Mouse (Mus musculus) cerebellum, adult 2 months (tissue): ENCODE measurements around the gene Oas1d.

Experiments used
- CTCF ChIP-seq: fragments of 200-500 bp; IDR thresholded peaks from 2 replicates; pipeline ENCODE4 v1.5.1; 2011; ENCODE audit warnings: low read depth, mild to moderate bottlenecking, control low read depth, low read length, moderate library complexity, borderline replicate concordance; ENCODE audit not compliant: insufficient read depth
- POLR2A ChIP-seq: fragments of 200-500 bp; IDR thresholded peaks from 2 replicates; pipeline ENCODE4 v1.6.1; 2011; ENCODE audit warnings: low read length, control low read depth, borderline replicate concordance; ENCODE audit not compliant: insufficient read depth

GRCm38 (mm10) chr5:120920296-120920695 lies 6.0 kb downstream of the Oas1d start:
- no peak for TF ChIP-seq CTCF
- no peak for TF ChIP-seq POLR2A
